Mouse (Mus musculus): ENCODE results near the gene Crk. TPM values are rescaled to one million over a fixed set of nuclear protein-coding genes. Genes with fewer than 3 reads are reported as not detected.

Crk gene
- total RNA-seq, 2 experiments from 2014 or later = 41.5 to 83.8 TPM

GRCm38 (mm10) chr11:75654471-75655390, 24.3 kb upstream of the Crk start:
- ATAC-seq (replicated peaks; ENCODE audit: low FRiP score, poor library complexity, severe bottlenecking) = peak; percentile 8

- peak; percentile 35 for ATAC-seq (replicated peaks; ENCODE audit: low FRiP score, poor library complexity, severe bottlenecking)
Observed at GRCm38 (mm10) chr11:75655621-75656545, 23.2 kb upstream of the Crk start.

- no peak for ATAC-seq (replicated peaks; ENCODE audit: low FRiP score, poor library complexity, severe bottlenecking)
Observed at GRCm38 (mm10) chr11:75656621-75657590, 22.2 kb upstream of the Crk start.

GRCm38 (mm10) chr11:75657841-75658240, 21.2 kb upstream of the Crk start:
- no peak for ATAC-seq (replicated peaks; ENCODE audit: low FRiP score, poor library complexity, severe bottlenecking)

GRCm38 (mm10) chr11:75658311-75658710, 20.7 kb upstream of the Crk start:
- ATAC-seq (replicated peaks; ENCODE audit: low FRiP score, poor library complexity, severe bottlenecking) = no peak

GRCm38 (mm10) chr11:75658996-75659750, 19.9 kb upstream of the Crk start:
- no peak for ATAC-seq (replicated peaks; ENCODE audit: low FRiP score, poor library complexity, severe bottlenecking)

- no peak for ATAC-seq (replicated peaks; ENCODE audit: low FRiP score, poor library complexity, severe bottlenecking)
Observed at GRCm38 (mm10) chr11:75660081-75660590, 18.9 kb upstream of the Crk start.

- ATAC-seq (replicated peaks; ENCODE audit: low FRiP score, poor library complexity, severe bottlenecking) = no peak
Observed at GRCm38 (mm10) chr11:75660941-75661800, 17.9 kb upstream of the Crk start.

- no peak for ATAC-seq (replicated peaks; ENCODE audit: low FRiP score, poor library complexity, severe bottlenecking)
Observed at GRCm38 (mm10) chr11:75662131-75662530, 16.9 kb upstream of the Crk start.

GRCm38 (mm10) chr11:75666296-75666695, 12.8 kb upstream of the Crk start:
- no peak for ATAC-seq (replicated peaks; ENCODE audit: low FRiP score, poor library complexity, severe bottlenecking)

- no peak for ATAC-seq (replicated peaks; ENCODE audit: low FRiP score, poor library complexity, severe bottlenecking)
Observed at GRCm38 (mm10) chr11:75668621-75669020, 10.4 kb upstream of the Crk start.

- no peak for ATAC-seq (replicated peaks; ENCODE audit: low FRiP score, poor library complexity, severe bottlenecking)
Observed at GRCm38 (mm10) chr11:75669176-75669852, 9.7 kb upstream of the Crk start.

GRCm38 (mm10) chr11:75669853-75670200, 9.2 kb upstream of the Crk start:
- ATAC-seq (replicated peaks; ENCODE audit: low FRiP score, poor library complexity, severe bottlenecking) = no peak

GRCm38 (mm10) chr11:75671426-75672180, 7.5 kb upstream of the Crk start:
- ATAC-seq (replicated peaks; ENCODE audit: low FRiP score, poor library complexity, severe bottlenecking) = no peak

GRCm38 (mm10) chr11:75673411-75673810, 5.6 kb upstream of the Crk start:
- no peak for ATAC-seq (replicated peaks; ENCODE audit: low FRiP score, poor library complexity, severe bottlenecking)

- ATAC-seq (replicated peaks; ENCODE audit: low FRiP score, poor library complexity, severe bottlenecking) = no peak
Observed at GRCm38 (mm10) chr11:75674875-75675274, 4.2 kb upstream of the Crk start.
